Mouse (Mus musculus) ES-Bruce4 (cell line): ENCODE data around the gene Adk.
"Not testable (repeated sequence)": the region's sequence is repeated elsewhere in the genome, so short reads cannot be mapped to it uniquely, and the experiment has no call there.

Experiments used
- CTCF ChIP-seq: IDR thresholded peaks from one replicate; pipeline ENCODE4 v1.8.1; 2011; ENCODE audit warnings: low read depth, low read length
- EP300 ChIP-seq: IDR thresholded peaks from 2 replicates; pipeline ENCODE4 v1.6.1; 2011; ENCODE audit warnings: low read depth, low read length; ENCODE audit not compliant: insufficient read depth
- POLR2A ChIP-seq: IDR thresholded peaks from one replicate; pipeline ENCODE4 v1.8.1; 2011; ENCODE audit warnings: low read length; ENCODE audit not compliant: insufficient read depth

DNA sequence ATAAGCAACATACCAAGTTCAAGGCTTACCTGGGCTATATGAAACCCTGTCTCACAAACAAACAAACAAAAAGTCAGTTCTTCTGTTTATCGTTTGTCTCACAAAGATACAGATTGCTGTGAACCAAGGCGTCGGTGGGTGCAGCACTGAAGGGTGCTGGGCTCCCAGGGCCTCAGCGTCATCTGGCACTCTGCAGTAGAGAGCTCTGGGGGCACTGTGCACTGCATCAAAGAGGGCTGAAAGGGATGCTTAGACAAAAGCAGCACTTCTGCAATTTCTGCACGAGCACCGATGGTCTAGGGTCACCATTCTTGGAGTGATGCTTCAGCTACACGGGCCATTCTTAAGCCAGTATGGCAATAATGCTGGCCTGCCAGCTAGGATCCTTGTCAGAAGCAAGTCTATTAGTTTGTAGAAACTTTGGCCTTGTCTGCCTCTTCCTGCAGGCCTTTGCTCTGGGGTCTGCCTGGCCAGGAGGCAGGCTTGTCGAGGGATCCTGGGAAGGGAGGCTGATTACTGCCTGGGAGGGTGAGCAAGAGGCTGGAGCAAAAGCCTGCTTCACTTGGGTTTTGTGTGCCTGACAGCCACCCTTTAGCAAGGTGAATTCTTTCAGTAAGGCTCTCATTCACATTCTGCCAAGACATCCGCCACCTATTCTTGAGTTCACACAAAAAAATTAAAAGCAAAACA lies 436.2 kb downstream of the Adk start:
- not testable (repeated sequence) for TF ChIP-seq POLR2A, CTCF, EP300
